Mouse (Mus musculus): ENCODE results near the gene Nfe2.

- TF ChIP-seq CTCF (IDR thresholded peaks at IDR 0.05; ENCODE audit: low read depth, low read length) (no peak), POLR2AphosphoS5 (IDR thresholded peaks at IDR 0.05; ENCODE audit: insufficient replicate concordance, low read depth, low read length) (no peak), GATA1 (IDR thresholded peaks at IDR 0.05; ENCODE audit: borderline replicate concordance, low read length) (no peak), GATA2 (IDR thresholded peaks at IDR 0.05; ENCODE audit: borderline replicate concordance, low read depth, low read length) (no peak)
Observed at GRCm38 (mm10) chr15:103295851-103296250, 37.6 kb upstream of the Nfe2 start.

Measured in G1E (cell line).